Mouse (Mus musculus): ENCODE data around the gene Satb1.

The Satb1 gene

DNA sequence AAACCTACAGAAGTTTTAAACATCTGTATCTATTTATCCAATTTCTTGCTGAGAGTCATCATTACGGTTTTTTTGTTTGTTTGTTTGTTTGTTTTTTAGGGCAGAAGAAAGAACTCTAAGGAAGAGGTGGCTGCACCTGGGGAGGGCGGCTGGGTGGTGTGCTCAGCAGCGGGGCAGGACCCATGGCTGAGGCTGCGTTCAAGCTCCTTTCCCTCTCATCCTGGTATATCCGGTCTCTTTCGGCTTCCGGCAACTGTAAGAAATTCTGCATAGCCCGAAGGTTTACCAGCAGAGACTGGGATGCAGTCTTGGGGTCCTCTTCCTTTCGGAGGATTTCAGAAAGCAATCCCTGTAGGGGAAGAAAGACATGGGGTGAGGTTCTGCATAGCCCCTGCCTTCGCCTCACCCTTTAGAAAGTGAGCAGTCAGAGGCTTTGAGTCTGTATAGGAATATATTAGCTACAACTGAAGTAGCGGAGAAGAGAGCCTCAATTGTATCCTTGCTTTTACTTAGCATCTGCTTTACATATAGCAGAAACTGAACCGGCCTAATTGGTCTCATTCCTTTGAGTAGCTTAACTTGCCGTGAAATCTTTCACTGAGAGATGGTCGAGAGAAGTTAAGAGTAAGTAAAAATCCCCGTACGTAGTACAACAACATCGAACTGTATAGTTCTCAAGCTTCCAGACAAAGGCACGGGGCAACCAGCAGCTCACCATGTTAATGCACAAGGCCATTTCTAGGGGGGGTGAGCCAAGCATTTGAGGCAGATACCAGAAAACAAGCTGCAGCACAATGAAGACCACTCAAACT, 57.8 kb downstream of the Satb1 start:
- no peak for DNase-seq (ENCODE audit: low spot score)

DNA sequence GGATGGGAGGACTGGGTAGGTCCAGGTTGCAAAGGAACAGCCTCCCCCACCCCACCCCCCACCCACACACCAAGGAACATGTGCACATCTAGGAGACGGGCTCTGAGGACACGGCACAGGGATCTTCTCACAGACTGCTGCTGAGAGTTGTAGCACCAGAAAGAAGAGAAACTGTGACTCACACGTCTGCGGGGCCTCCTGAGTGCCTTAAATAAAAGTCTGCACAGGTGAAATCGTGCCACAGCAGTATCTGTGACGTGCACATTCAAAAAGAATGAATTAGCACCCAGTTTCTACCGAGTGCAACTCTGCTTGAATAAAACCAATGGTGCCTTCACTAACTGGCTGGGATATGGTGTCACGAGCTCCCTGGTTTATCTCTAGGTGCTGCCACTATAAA, 69.5 kb downstream of the Satb1 start:
- no peak for DNase-seq (ENCODE audit: low spot score)

DNA sequence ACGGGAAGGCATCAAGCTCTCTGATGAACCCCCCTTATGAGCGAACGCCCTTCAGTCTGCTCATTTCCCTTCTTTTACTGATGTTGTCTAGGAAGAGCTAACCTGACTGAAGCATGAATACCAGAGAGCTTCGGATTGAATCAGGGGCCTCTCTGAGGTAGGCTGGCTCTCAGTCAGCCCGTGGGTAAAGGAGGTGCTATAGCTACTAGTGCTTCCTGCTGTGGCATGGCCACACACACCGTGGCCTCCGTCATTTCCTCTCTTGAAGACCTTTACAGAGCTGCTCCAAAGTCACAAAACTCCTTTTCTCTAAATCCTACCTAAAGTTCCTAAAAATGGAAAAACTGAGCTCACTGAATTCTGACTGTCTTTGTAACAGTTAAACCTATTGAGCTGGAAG, 70.6 kb downstream of the Satb1 start:
- DNase-seq (ENCODE audit: low spot score): no peak

DNA sequence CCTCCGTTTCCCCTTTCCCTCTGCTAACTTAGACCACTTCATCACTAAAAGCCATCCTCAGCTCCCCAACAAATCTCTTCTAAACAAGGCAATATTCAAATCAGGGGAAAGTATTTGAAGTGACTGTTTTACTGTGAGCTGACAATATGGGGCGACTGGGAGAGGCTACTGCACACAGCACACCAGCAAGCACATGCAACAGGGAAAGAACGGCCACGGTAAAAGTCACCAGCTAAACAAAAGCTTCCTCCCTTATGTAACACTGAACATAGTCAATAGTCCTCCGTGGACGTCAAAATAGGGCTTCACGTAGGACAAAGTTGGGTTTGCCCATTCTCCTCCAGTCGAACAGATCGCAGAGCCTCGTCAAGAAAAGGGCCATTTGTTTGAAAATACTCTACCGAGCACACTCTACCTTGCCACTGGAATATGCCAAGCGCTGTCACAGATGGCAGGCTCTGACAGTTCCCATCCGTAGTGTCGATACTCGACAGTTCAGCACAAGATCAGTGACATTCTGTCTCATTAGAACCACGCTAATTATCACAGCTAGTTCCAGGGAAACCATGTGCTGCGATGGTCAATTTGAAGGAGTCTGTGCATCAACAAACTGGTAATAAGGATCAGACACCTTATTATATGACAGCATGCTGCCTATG, 72.0 kb downstream of the Satb1 start:
- no peak for DNase-seq (ENCODE audit: low spot score)

GRCm38 (mm10) chr17:51760251-51760887, 72.7 kb downstream of the Satb1 start:
- DNase-seq (ENCODE audit: low spot score): no peak

DNA sequence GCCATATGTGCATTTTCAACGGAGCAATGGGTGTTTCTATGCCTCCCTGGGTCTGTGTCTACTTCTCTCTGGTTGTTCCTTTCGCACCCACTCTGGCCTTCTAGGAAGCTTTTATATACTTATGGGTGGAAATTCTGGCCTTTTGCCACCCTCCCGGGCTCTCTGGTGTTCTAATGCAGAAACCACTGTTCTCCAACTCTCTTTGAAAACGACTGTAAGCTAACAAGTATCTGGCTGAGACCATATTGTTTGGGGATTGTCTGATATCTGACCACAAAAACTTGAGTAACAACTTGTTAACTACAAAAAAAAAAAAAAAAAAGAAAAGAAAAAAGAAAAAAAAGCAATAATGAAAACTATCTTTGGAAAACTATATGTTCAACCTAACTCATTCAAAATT, 73.6 kb downstream of the Satb1 start:
- DNase-seq (ENCODE audit: low spot score): no peak

GRCm38 (mm10) chr17:51752142-51752541, 80.9 kb downstream of the Satb1 start:
- DNase-seq (ENCODE audit: low spot score): no peak

- DNase-seq (ENCODE audit: low spot score): no peak
Observed at GRCm38 (mm10) chr17:51747204-51747603, 85.9 kb downstream of the Satb1 start.

DNA sequence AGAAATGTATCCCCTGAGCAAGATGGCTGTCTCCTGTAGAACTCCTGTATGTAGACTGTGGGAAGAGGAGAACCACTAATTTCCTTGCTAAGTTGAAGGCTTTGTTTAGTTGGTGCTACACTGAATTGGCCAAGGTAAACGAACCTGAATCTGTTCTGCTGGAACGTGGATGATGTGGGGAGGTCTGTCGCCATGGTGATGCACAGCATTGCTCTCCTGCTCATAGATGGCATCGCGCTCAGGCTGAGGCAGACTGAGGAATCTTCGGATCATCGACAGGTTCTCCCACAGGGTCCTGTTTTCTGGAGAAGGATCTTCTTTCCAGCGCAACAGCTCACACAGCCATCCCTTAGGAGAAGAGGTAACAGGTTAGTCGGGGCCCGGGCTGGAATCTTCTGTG, 90.6 kb downstream of the Satb1 start:
- DNase-seq (ENCODE audit: low spot score): no peak

DNA sequence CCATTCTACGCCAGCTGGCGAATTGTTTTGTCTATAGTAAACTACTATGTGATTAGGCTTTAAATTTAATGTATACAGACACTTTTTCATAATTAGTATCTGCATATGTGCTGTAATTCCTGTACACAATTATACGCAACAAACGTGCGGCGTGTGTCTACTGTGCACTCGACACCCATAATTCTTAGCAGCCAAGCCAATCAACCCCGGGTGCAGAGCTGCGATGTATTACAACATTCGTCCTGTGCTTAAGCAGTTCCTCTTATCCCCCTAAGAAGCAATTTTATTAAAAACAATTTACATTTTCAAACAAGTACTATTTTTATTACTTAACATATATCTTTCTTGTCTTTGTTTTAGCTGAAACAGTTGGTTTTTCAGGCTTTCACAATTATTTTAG, 92.0 kb downstream of the Satb1 start:
- DNase-seq (ENCODE audit: low spot score): no peak

DNA sequence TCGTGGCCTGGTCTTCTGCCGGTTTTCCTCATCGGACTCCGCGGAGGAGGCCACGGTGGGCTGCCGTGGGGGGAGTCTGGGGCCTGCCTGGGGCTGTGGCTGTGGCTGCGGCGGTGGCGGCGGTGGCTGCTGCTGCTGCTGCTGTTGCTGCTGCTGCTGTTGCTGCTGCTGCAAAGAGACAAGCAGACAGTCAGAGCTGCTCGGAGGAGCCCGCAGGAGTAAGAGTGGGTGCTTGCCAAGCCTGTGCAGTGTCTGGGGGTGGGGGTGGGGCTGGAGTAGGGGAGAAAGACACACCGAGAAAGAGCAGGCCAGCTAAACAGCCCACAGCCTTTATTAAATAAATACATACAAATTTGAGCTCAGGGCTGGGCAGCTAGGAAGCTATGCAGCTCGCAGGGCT, 92.8 kb downstream of the Satb1 start:
- DNase-seq (ENCODE audit: low spot score): no peak

DNA sequence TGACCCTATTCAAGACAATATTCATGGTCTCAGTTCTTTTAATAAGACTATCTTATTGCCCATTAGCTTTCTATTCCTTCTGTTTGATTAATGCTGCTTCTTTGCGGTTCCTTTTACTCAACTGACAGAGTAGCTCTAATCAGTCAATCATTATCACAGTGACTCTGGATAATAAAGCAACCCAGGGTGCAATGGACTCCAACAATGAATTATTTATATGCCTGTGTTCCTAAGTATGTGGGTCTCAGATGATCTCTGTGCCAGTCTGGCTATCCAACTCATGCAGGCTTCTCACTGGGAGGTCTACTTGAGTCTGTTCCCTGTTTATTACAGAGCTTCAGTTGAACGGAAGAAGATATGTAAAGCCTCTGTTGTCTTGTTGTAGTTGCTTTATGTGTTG, 108.6 kb downstream of the Satb1 start:
- no peak for DNase-seq (ENCODE audit: low spot score)

DNA sequence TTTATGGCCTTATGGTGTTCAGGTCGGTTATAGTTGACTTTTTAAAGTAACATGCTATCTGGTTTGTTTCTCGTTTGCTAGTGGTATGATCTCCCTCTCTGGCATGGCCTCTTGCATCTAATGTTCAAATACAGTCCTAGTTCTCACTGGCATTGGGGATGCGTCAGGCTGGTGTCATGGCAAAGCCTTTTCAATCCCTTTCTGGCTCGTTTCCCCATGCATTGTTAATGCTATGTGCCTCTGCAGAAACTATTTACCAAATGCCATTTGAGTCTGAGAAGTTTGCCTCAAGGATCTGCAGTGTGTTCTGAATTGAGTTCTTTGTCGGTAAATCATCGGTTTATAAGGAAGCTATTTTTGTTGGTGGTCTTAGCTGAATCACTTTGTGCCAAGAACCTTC, 137.4 kb downstream of the Satb1 start:
- DNase-seq (ENCODE audit: low spot score): no peak

DNA sequence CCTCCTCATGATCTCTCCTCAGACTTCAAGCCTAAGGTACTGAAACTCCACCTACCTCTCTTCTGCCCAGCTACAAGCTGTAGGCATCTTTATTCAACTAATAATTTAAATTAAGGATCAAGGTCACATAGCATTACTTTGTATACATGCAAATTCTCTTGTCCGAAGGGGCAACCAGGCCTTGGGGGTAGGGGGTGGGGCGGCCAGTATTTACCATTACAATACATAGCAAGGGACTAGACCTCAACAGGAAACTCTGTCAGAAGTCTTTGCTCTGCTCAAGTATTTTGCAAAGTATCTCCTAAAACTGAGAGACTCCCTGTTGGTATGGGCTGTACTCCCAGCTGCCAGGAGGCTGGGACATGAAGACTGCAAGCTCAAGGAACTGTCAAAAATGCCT, 137.8 kb downstream of the Satb1 start:
- DNase-seq (ENCODE audit: low spot score): no peak

- no peak for DNase-seq (ENCODE audit: low spot score)
Observed at GRCm38 (mm10) chr17:51690526-51690925, 142.6 kb downstream of the Satb1 start.

GRCm38 (mm10) chr17:51687226-51687625, 145.9 kb downstream of the Satb1 start:
- DNase-seq (ENCODE audit: low spot score): no peak
